Mouse (Mus musculus) megakaryocyte, embryonic 14.5 days (primary cell): Measurements from ENCODE around the gene Pdzrn3. TPM values are rescaled to one million over a fixed set of nuclear protein-coding genes. Genes with fewer than 3 reads are reported as not detected.

ENCODE experiments used
- H3K27me3 ChIP-seq: replicated peaks from 2 replicates; pipeline ENCODE3; 2012; ENCODE audit warnings: inconsistent platforms
- H3K36me3 ChIP-seq: replicated peaks from 2 replicates; pipeline ENCODE3; 2012; ENCODE audit warnings: low read length, inconsistent platforms, mixed read lengths
- H3K4me1 ChIP-seq: 2 replicates; pipeline ENCODE4 v1.6.1; 2012; ENCODE audit warnings: inconsistent platforms
- H3K4me3 ChIP-seq: replicated peaks from 2 replicates; pipeline ENCODE3; 2012; ENCODE audit warnings: moderate library complexity, mild to moderate bottlenecking, inconsistent platforms
- H3K9me3 ChIP-seq: 2 replicates; pipeline ENCODE4 v1.6.1; 2012; ENCODE audit warnings: inconsistent platforms
- FLI1 ChIP-seq: IDR thresholded peaks from 2 replicates; pipeline ENCODE4 v1.6.1; 2012; ENCODE audit warnings: low read length, inconsistent platforms, mixed read lengths
- GATA1 ChIP-seq: IDR thresholded peaks from 3 replicates; pipeline ENCODE4 v1.6.1; 2012; ENCODE audit warnings: mixed read lengths, low read length, inconsistent platforms, borderline replicate concordance
- polyA plus RNA-seq: library from polyadenylated mRNA; stranded (reverse); fragments of >175 nt; gene quantifications from 2 replicates; pipeline ENCODE4 v1.2.3, GENCODE M21; 2012; ENCODE audit warnings: low replicate concordance; ENCODE audit not compliant: insufficient read depth

The Pdzrn3 gene
- polyA plus RNA-seq, 1 experiment, result not detected

DNA sequence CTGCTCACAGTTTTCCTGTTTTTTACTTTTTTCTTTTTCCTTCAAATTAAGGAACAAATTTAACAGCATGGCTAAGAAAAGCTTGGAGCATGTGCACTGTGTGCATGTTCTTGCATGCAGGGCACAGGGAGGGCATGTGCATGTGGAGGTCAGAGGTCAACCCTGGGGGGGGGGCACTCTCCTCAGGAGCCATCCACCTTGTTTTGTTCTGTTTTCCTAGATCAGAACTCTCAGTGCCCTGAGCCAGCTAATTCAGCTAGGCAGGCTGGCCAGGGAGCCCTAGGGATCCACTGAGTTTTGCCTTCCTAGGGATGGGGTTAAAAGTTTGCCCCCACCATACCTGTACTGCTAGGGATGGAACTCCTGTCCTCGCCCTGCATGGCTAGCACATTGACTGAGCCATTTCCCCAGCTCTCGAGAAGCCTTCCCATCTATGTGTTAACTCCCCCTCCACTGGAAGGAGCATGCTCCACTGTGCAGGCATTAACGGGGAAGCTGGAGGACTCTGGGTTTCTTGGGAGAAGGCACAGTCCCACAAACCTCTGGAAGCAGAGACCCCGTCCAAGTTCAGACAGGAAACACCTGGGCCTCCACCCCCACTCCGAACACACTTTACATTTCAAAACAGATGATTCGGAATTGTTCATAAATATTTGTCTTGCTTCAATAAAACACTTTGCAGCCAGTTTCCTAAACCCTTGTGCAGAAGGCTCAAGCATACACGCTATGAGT lies 107.4 kb downstream of the Pdzrn3 start:
- no peaks in the 10 kb centered on the region for H3K4me1 ChIP-seq
- H3K27me3 ChIP-seq, result no peaks in the 10 kb centered on the region
- H3K36me3 ChIP-seq, result no peaks in the 10 kb centered on the region
- H3K4me3 ChIP-seq, result no peak overlapping the region
- no peak for TF ChIP-seq GATA1
- no peak for TF ChIP-seq FLI1
- H3K9me3 ChIP-seq, result no peaks in the 10 kb centered on the region

- Histone ChIP-seq H3K4me3 (no peak overlapping the region), H3K36me3 (no peaks in the 10 kb centered on the region), H3K27me3 (no peaks in the 10 kb centered on the region), H3K4me1 (no peaks in the 10 kb centered on the region), H3K9me3 (no peaks in the 10 kb centered on the region)
- TF ChIP-seq FLI1 (no peak), GATA1 (no peak)
These were observed 108.2 kb downstream of the Pdzrn3 start for GRCm38 (mm10) chr6:101269335-101270094.

- no peaks in the 10 kb centered on the region for H3K27me3 ChIP-seq
- no peaks in the 10 kb centered on the region for H3K4me1 ChIP-seq
- TF ChIP-seq GATA1 (no peak), FLI1 (no peak)
- H3K9me3 ChIP-seq, result no peaks in the 10 kb centered on the region
- H3K36me3 ChIP-seq, result no peaks in the 10 kb centered on the region
- no peak overlapping the region for H3K4me3 ChIP-seq
These were observed 109.4 kb downstream of the Pdzrn3 start for GRCm38 (mm10) chr6:101268266-101268665.

DNA sequence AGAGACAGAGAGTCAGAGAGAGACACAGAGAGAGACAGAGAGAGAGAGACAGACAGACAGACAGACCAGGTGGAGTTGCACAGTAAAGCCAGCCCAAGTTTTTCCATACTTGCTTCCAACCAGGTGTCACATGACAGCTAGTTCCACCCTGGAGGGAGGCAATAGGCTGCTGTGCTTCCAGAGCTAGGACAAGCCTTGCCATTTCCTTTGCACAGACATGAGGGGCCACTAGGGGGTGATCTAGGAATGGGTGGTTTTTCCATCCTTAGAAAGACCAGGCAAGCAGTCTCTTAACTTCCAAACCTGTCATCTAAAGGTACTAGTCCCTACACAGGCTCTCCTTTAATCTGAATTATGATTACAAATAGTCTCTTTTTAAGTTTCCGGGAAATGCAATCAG lies 110.9 kb downstream of the Pdzrn3 start:
- H3K36me3 ChIP-seq, result no peaks in the 10 kb centered on the region
- no peak overlapping the region for H3K4me3 ChIP-seq
- no peaks in the 10 kb centered on the region for H3K9me3 ChIP-seq
- no peaks in the 10 kb centered on the region for H3K4me1 ChIP-seq
- no peaks in the 10 kb centered on the region for H3K27me3 ChIP-seq
- TF ChIP-seq FLI1 (no peak), GATA1 (no peak)

GRCm38 (mm10) chr6:101263544-101263943 lies 114.2 kb downstream of the Pdzrn3 start:
- Histone ChIP-seq H3K9me3 (no peaks in the 10 kb centered on the region), H3K27me3 (no peaks in the 10 kb centered on the region), H3K36me3 (no peaks in the 10 kb centered on the region), H3K4me1 (no peaks in the 10 kb centered on the region), H3K4me3 (no peak overlapping the region)
- TF ChIP-seq FLI1 (no peak), GATA1 (no peak)

GRCm38 (mm10) chr6:101261513-101261912 lies 116.2 kb downstream of the Pdzrn3 start:
- H3K9me3 ChIP-seq, result no peaks in the 10 kb centered on the region
- TF ChIP-seq FLI1, result no peak
- TF ChIP-seq GATA1, result no peak
- H3K27me3 ChIP-seq, result no peaks in the 10 kb centered on the region
- H3K36me3 ChIP-seq, result no peaks in the 10 kb centered on the region
- no peaks in the 10 kb centered on the region for H3K4me1 ChIP-seq
- H3K4me3 ChIP-seq, result no peak overlapping the region

GRCm38 (mm10) chr6:101259411-101259810 lies 118.3 kb downstream of the Pdzrn3 start:
- no peak overlapping the region for H3K4me3 ChIP-seq
- TF ChIP-seq GATA1 (no peak), FLI1 (no peak)
- H3K36me3 ChIP-seq, result no peaks in the 10 kb centered on the region
- no peaks in the 10 kb centered on the region for H3K9me3 ChIP-seq
- no peaks in the 10 kb centered on the region for H3K4me1 ChIP-seq
- no peaks in the 10 kb centered on the region for H3K27me3 ChIP-seq

- TF ChIP-seq FLI1 (no peak), GATA1 (no peak)
- Histone ChIP-seq H3K9me3 (no peaks in the 10 kb centered on the region), H3K36me3 (no peaks in the 10 kb centered on the region), H3K4me1 (no peaks in the 10 kb centered on the region), H3K4me3 (no peak overlapping the region), H3K27me3 (no peaks in the 10 kb centered on the region)
These were observed 120.3 kb downstream of the Pdzrn3 start for GRCm38 (mm10) chr6:101257418-101257817.

DNA sequence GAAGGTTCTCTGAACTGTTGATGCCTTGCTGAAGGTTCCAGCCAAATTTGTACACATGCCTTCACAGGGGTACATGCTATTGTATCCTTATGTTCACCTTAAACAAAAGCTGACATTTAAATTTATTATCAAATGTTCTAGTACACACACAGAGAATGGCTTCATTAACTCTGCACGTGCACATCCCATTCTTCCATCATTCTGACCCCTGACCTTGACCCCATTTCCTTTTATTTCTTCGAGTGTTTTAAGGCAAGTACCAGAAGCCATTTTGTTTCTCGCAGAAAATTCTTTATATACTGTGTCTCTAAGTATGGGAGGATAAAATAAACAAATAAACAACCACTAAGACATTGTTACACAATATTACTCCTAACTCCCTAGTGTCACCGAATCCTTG lies 123.0 kb downstream of the Pdzrn3 start:
- Histone ChIP-seq H3K9me3 (no peaks in the 10 kb centered on the region), H3K27me3 (no peaks in the 10 kb centered on the region), H3K4me1 (no peaks in the 10 kb centered on the region), H3K36me3 (no peaks in the 10 kb centered on the region), H3K4me3 (no peak overlapping the region)
- no peak for TF ChIP-seq FLI1
- no peak for TF ChIP-seq GATA1

DNA sequence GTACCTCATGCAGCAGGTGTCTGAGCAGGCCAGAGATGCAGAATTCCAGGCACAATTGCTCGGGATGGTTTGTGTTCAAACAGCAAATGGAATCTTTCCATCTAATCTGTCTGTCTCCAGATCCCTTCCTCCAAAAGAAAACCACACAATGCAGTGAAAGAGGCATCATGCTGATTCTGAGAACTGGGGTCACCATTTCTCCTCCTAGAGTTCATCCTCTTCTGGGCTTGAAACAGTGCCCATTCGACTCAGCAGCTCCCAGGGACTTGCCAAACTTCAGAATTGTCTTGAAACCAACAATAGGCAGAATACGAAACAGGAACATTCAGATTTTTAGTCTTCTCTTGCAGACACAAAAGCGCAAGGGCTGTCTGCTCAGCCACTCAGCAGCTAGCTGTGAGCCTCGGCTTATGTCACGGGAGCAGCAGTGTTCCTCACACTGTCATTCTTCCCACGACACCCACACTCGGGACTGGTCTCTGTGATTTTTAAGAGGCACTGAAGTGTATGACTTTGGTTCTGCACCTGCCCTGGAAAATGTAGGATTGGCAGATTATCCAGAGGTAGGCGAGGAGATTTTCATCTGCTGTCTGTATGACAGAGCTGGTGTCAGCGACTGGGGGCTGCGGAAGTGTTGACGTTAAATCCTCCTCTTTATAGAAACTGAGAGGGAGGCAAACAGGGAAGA lies 125.6 kb downstream of the Pdzrn3 start:
- H3K4me1 ChIP-seq, result no peaks in the 10 kb centered on the region
- no peaks in the 10 kb centered on the region for H3K9me3 ChIP-seq
- no peaks in the 10 kb centered on the region for H3K36me3 ChIP-seq
- H3K4me3 ChIP-seq, result no peak overlapping the region
- H3K27me3 ChIP-seq, result no peaks in the 10 kb centered on the region
- TF ChIP-seq FLI1 (no peak), GATA1 (no peak)
